Mouse (Mus musculus) cortical plate, adult 2 months (tissue): ENCODE data around the gene Gm4707.

Source experiments
- CTCF ChIP-seq: fragments of 200-500 bp; IDR thresholded peaks from 2 replicates; pipeline ENCODE4 v1.5.1; 2011; ENCODE audit warnings: mild to moderate bottlenecking, control low read depth, low read length; ENCODE audit not compliant: insufficient read depth; ENCODE audit errors: extremely low read depth
- POLR2A ChIP-seq: fragments of 200-500 bp; IDR thresholded peaks from 2 replicates; pipeline ENCODE4 v1.6.1; 2011; ENCODE audit warnings: mild to moderate bottlenecking, low read length, control low read depth; ENCODE audit not compliant: insufficient read depth; ENCODE audit errors: extremely low read depth

- TF ChIP-seq CTCF (no peak), POLR2A (no peak)
Measured at GRCm38 (mm10) chr17:71474128-71474527, 14.4 kb upstream of the Gm4707 start.
